Mouse (Mus musculus) hindbrain, embryonic 11.5 days (tissue): ENCODE measurements around the gene Socs2. TPM values are rescaled to one million over a fixed set of nuclear protein-coding genes. Genes with fewer than 3 reads are reported as not detected.
A peak's percentile ranks its signal among the peaks of the same experiment; 100 is the strongest.

Experiments
- ATAC-seq: fragments of 200-750 bp; cut with Nextera tagmentation; 2 replicates; pipeline ENCODE4 v1.8.0; 2017; ENCODE audit warnings: mild to moderate bottlenecking, moderate TSS enrichment, moderate library complexity; ENCODE audit not compliant: low FRiP score
- DNase-seq: peaks from one replicate; pipeline ENCODE4 v3.0.0-alpha.2; 2015; ENCODE audit warnings: low spot score
- H3K27ac ChIP-seq: fragments of 300-500 bp; sonication (generic); 2 replicates; pipeline ENCODE4 v1.5.1; 2014; ENCODE audit warnings: mild to moderate bottlenecking, low read depth, low read length
- H3K27me3 ChIP-seq: fragments of 300-500 bp; sonication (generic); 2 replicates; pipeline ENCODE4 v1.6.1; 2014; ENCODE audit warnings: mild to moderate bottlenecking, low read length, moderate library complexity, mixed read lengths; ENCODE audit not compliant: control insufficient read depth, insufficient read depth
- H3K36me3 ChIP-seq: fragments of 300-500 bp; sonication (generic); 2 replicates; pipeline ENCODE4 v1.6.1; 2014; ENCODE audit warnings: mild to moderate bottlenecking, low read length, moderate library complexity, mixed read lengths; ENCODE audit not compliant: control insufficient read depth, insufficient read depth
- H3K4me1 ChIP-seq: fragments of 300-500 bp; sonication (generic); replicated peaks from 2 replicates; pipeline ENCODE4 v1.6.1; 2014; ENCODE audit warnings: low read length, mixed read lengths; ENCODE audit not compliant: control insufficient read depth, insufficient read depth
- H3K4me2 ChIP-seq: fragments of 300-500 bp; sonication (generic); replicated peaks from 2 replicates; pipeline ENCODE4 v1.6.1; 2014; ENCODE audit warnings: mild to moderate bottlenecking, low read depth, low read length
- H3K4me3 ChIP-seq: fragments of 300-500 bp; sonication (generic); 2 replicates; pipeline ENCODE4 v1.5.1; 2014; ENCODE audit warnings: low read depth, low read length
- H3K9ac ChIP-seq: fragments of 300-500 bp; sonication (generic); 2 replicates; pipeline ENCODE4 v1.6.1; 2014; ENCODE audit warnings: low read depth, low read length
- H3K9me3 ChIP-seq: fragments of 300-500 bp; sonication (generic); 2 replicates; pipeline ENCODE4 v1.6.1; 2016; ENCODE audit warnings: low read length; ENCODE audit not compliant: control insufficient read depth
- WGBS: fragments of 180-500 bp; shearing (Covaris S2); extraction: QIAGEN DNeasy Blood & Tissue Kit; methylation state at CpG from one replicate; pipeline ENCODE4 v1.1.7; 2014; 5-methylcytosine and 5-hydroxymethylcytosine counted together
- polyA plus RNA-seq: library from polyadenylated mRNA; unstranded; fragments of >200 nt; fragmentation: Nextera tagmentation; extraction: Ambion mirVana; gene quantifications from 2 replicates; pipeline ENCODE4 v1.2.1, GENCODE M21; 2014

Gene Socs2
- polyA plus RNA-seq, 1 experiment from 2014 or later, result 58.2 TPM

GRCm38 (mm10) chr10:95429111-95429510 lies 12.1 kb upstream of the Socs2 start:
- H3K4me3 ChIP-seq, result no peak overlapping the region
- WGBS, result 97% methylated on average over 1 of the region's 1 CpGs
- H3K27me3 ChIP-seq, result no peaks in the 10 kb centered on the region
- DNase-seq (no peak), ATAC-seq (no peak)
- no peaks in the 10 kb centered on the region for H3K9me3 ChIP-seq
- no peak overlapping the region for H3K4me2 ChIP-seq
- H3K4me1 ChIP-seq, result no peaks in the 10 kb centered on the region
- H3K27ac ChIP-seq, result no peak overlapping the region
- H3K9ac ChIP-seq, result no peak overlapping the region
- H3K36me3 ChIP-seq, result no peaks in the 10 kb centered on the region

- 90% methylated on average over 9 of the region's 9 CpGs for WGBS
- no peaks in the 10 kb centered on the region for H3K36me3 ChIP-seq
- ATAC-seq, result no peak
Measured at GRCm38 (mm10) chr10:95426207-95427115, 9.5 kb upstream of the Socs2 start.

GRCm38 (mm10) chr10:95422681-95423080 lies 5.7 kb upstream of the Socs2 start:
- Histone ChIP-seq H3K9me3 (no peaks in the 10 kb centered on the region), H3K27ac (no peak overlapping the region), H3K4me3 (no peak overlapping the region), H3K36me3 (no peaks in the 10 kb centered on the region), H3K4me2 (no peak overlapping the region), H3K9ac (no peak overlapping the region), H3K27me3 (no peaks in the 10 kb centered on the region), H3K4me1 (no peaks in the 10 kb centered on the region)
- WGBS, result 84% methylated on average over 5 of the region's 5 CpGs
- ATAC-seq (no peak), DNase-seq (no peak)

More at GRCm38 (mm10) chr10:95426207-95427115, 9.5 kb upstream of the Socs2 start:
- Histone ChIP-seq H3K4me1 (no peaks in the 10 kb centered on the region), H3K9me3 (no peaks in the 10 kb centered on the region), H3K27me3 (no peaks in the 10 kb centered on the region), H3K4me2 (no peak overlapping the region), H3K9ac (no peak overlapping the region), H3K4me3 (no peak overlapping the region), H3K27ac (no peak overlapping the region)
- no peak for DNase-seq

GRCm38 (mm10) chr10:95420284-95420683 lies 3.3 kb upstream of the Socs2 start:
- 82% methylated on average over 10 of the region's 10 CpGs for WGBS
- ATAC-seq (no peak), DNase-seq (no peak)
- H3K9ac ChIP-seq, result no peak overlapping the region
- no peak overlapping the region for H3K27ac ChIP-seq
- H3K9me3 ChIP-seq, result no peaks in the 10 kb centered on the region
- H3K4me2 ChIP-seq, result no peak overlapping the region
- no peak overlapping the region for H3K4me3 ChIP-seq
- H3K27me3 ChIP-seq, result no peaks in the 10 kb centered on the region
- no peaks in the 10 kb centered on the region for H3K36me3 ChIP-seq
- H3K4me1 ChIP-seq, result peaks cover 3% of the 10 kb centered on the region; the same call in 1 of the 2 replicates

- H3K4me3 ChIP-seq, result no peak overlapping the region
- no peaks in the 10 kb centered on the region for H3K36me3 ChIP-seq
- H3K9ac ChIP-seq, result no peak overlapping the region
- H3K27me3 ChIP-seq, result no peaks in the 10 kb centered on the region
- H3K4me2 ChIP-seq, result no peak overlapping the region
- H3K4me1 ChIP-seq, result peaks cover 3% of the 10 kb centered on the region; the same call in 1 of the 2 replicates
- no peaks in the 10 kb centered on the region for H3K9me3 ChIP-seq
- H3K27ac ChIP-seq, result no peak overlapping the region
- 97% methylated on average over 3 of the region's 3 CpGs for WGBS
- DNase-seq (no peak), ATAC-seq (no peak)
Measured at GRCm38 (mm10) chr10:95419726-95420125, 2.7 kb upstream of the Socs2 start.

- Histone ChIP-seq H3K27ac (no peak overlapping the region), H3K4me2 (no peak overlapping the region), H3K27me3 (peaks cover 6% of the 10 kb centered on the region; the same call in 1 of the 2 replicates), H3K4me3 (no peak overlapping the region), H3K36me3 (no peaks in the 10 kb centered on the region), H3K9ac (no peak overlapping the region), H3K9me3 (no peaks in the 10 kb centered on the region), H3K4me1 (peaks cover 3% of the 10 kb centered on the region; the same call in 1 of the 2 replicates)
- DNase-seq (no peak), ATAC-seq (no peak)
- WGBS, result 71% methylated on average over 6 of the region's 6 CpGs
Measured at GRCm38 (mm10) chr10:95418631-95419030, 1.7 kb upstream of the Socs2 start.

GRCm38 (mm10) chr10:95417496-95418236 lies 686 bp upstream of the Socs2 start:
- Histone ChIP-seq H3K4me1 (peaks cover 3% of the 10 kb centered on the region; the same call in 1 of the 2 replicates), H3K27me3 (peaks cover 7% of the 10 kb centered on the region; the same call in 1 of the 2 replicates), H3K9me3 (no peaks in the 10 kb centered on the region), H3K4me3 (peak overlapping the region; percentile 60), H3K9ac (no peak overlapping the region), H3K4me2 (peak overlapping the region; percentile 87), H3K27ac (no peak overlapping the region), H3K36me3 (no peaks in the 10 kb centered on the region)
- under 1% methylated on average over 25 of the region's 25 CpGs for WGBS
- peak; percentile 82 for DNase-seq
- peak; percentile 26; the same call in 1 of the 2 replicates for ATAC-seq

GRCm38 (mm10) chr10:95416361-95416684 lies 657 bp downstream of the Socs2 start:
- no peak for DNase-seq

More at GRCm38 (mm10) chr10:95416361-95416684, 657 bp downstream of the Socs2 start:
- peak overlapping the region; percentile 81 for H3K27ac ChIP-seq
- H3K4me3 ChIP-seq, result peak overlapping the region; percentile 60
- peaks cover 3% of the 10 kb centered on the region; the same call in 1 of the 2 replicates for H3K4me1 ChIP-seq
- H3K9ac ChIP-seq, result peak overlapping the region; percentile 63
- no peak for ATAC-seq
- no peaks in the 10 kb centered on the region for H3K36me3 ChIP-seq
- WGBS, result 0% methylated on average over 23 of the region's 34 CpGs
- H3K9me3 ChIP-seq, result no peaks in the 10 kb centered on the region
- peaks cover 7% of the 10 kb centered on the region; the same call in 1 of the 2 replicates for H3K27me3 ChIP-seq
- peak overlapping the region; percentile 87 for H3K4me2 ChIP-seq
